Mouse (Mus musculus) right cerebral cortex, adult 18-20 months (tissue): ENCODE measurements at regions not wholly inside any gene's neighbourhood (a gene's known extent, or its start where the extent isn't known, plus 50 kb on each side); places are given as distances from the start of the nearest gene placed in this dataset.

Source experiments
- DNase-seq: peaks from one replicate; pipeline ENCODE4 v3.0.0; 2022; ENCODE audit warnings: mixed read lengths

- no peak for DNase-seq
Observed at GRCm38 (mm10) chr1:89296691-89297090, 157.9 kb upstream of the Agap1 start.

- no peak for DNase-seq
Observed at GRCm38 (mm10) chr1:89297766-89298165, 156.8 kb upstream of the Agap1 start.

- DNase-seq, result no peak
Observed at GRCm38 (mm10) chr1:89301151-89301550, 153.5 kb upstream of the Agap1 start.

GRCm38 (mm10) chr1:89302368-89302951 is 152.1 kb upstream of the Agap1 start:
- DNase-seq, result peak; percentile 75

- DNase-seq, result no peak
Observed at GRCm38 (mm10) chr1:89305171-89305570, 149.4 kb upstream of the Agap1 start.

GRCm38 (mm10) chr1:89308788-89309187 is 145.8 kb upstream of the Agap1 start:
- no peak for DNase-seq

GRCm38 (mm10) chr1:89313064-89313463 is 141.5 kb upstream of the Agap1 start:
- peak; percentile 32 for DNase-seq

- DNase-seq, result no peak
Observed at GRCm38 (mm10) chr1:89317897-89318296, 136.7 kb upstream of the Agap1 start.

GRCm38 (mm10) chr1:89318663-89319062 is 135.9 kb upstream of the Agap1 start:
- DNase-seq, result no peak

GRCm38 (mm10) chr1:89322621-89323020 is 132.0 kb upstream of the Agap1 start:
- no peak for DNase-seq

GRCm38 (mm10) chr1:89323091-89323490 is 131.5 kb upstream of the Agap1 start:
- no peak for DNase-seq

- DNase-seq, result no peak
Observed at GRCm38 (mm10) chr1:89331352-89331751, 123.3 kb upstream of the Agap1 start.

GRCm38 (mm10) chr1:89332676-89333075 is 121.9 kb upstream of the Agap1 start:
- DNase-seq, result no peak

GRCm38 (mm10) chr1:89337861-89338260 is 116.7 kb upstream of the Agap1 start:
- no peak for DNase-seq

GRCm38 (mm10) chr1:89342794-89343193 is 111.8 kb upstream of the Agap1 start:
- no peak for DNase-seq

- DNase-seq, result no peak
Observed at GRCm38 (mm10) chr1:89344546-89344945, 110.1 kb upstream of the Agap1 start.

GRCm38 (mm10) chr1:89347341-89347740 is 107.3 kb upstream of the Agap1 start:
- no peak for DNase-seq

GRCm38 (mm10) chr1:89352936-89353335 is 101.7 kb upstream of the Agap1 start:
- DNase-seq, result peak; percentile 19

GRCm38 (mm10) chr1:89359257-89359656 is 95.3 kb upstream of the Agap1 start:
- DNase-seq, result no peak

- DNase-seq, result peak; percentile 26
Observed at GRCm38 (mm10) chr1:89364547-89365305, 89.9 kb upstream of the Agap1 start.

- DNase-seq, result no peak
Observed at GRCm38 (mm10) chr1:89366891-89367290, 87.7 kb upstream of the Agap1 start.

- DNase-seq, result no peak
Observed at GRCm38 (mm10) chr1:89373806-89374205, 80.8 kb upstream of the Agap1 start.

- DNase-seq, result no peak
Observed at GRCm38 (mm10) chr1:89374271-89374670, 80.3 kb upstream of the Agap1 start.

GRCm38 (mm10) chr1:89382021-89382420 is 72.6 kb upstream of the Agap1 start:
- no peak for DNase-seq

GRCm38 (mm10) chr1:89385111-89385510 is 69.5 kb upstream of the Agap1 start:
- no peak for DNase-seq
